Mouse (Mus musculus) gastrocnemius, postnatal 36 days (tissue): ENCODE data around the gene Rmdn2. TPM values are rescaled to one million over a fixed set of nuclear protein-coding genes. Genes with fewer than 3 reads are reported as not detected.
A peak's percentile ranks its signal among the peaks of the same experiment; 100 is the strongest.

ENCODE experiments used
- DNase-seq, 2 experiments: peaks; one replicate each; pipeline ENCODE4 v3.0.0; 2022
- intact Hi-C: fragments of 180-260 bp; cut with DNase I; formaldehyde crosslinking; loops from one replicate; pipeline ENCODE4 v1.15.1; 2025
- long read RNA-seq, 2 experiments: library from polyadenylated mRNA; stranded (forward); transcript quantifications; one replicate each; pipeline ENCODE4 v2.0.0; 2021
- total RNA-seq, 2 experiments: library from RNA; stranded (reverse); gene quantifications; 2 replicates each; pipeline ENCODE4 v1.2.3; 2021

The Rmdn2 gene
- total RNA-seq, result 10 to 100 TPM in 1 of 2 experiments, 1 to 10 TPM in 1; 8.4 to 10.1 TPM
- long read RNA-seq, experiment 1, partial matches to known transcripts, result 0 of 11 reads
- long read RNA-seq, experiment 1, other reads (novel, unspliced or antisense), result 10 of 11 reads
- long read RNA-seq, experiment 2, partial matches to known transcripts, result 0 of 10 reads
- long read RNA-seq, experiment 2, other reads (novel, unspliced or antisense), result 9 of 10 reads

DNA sequence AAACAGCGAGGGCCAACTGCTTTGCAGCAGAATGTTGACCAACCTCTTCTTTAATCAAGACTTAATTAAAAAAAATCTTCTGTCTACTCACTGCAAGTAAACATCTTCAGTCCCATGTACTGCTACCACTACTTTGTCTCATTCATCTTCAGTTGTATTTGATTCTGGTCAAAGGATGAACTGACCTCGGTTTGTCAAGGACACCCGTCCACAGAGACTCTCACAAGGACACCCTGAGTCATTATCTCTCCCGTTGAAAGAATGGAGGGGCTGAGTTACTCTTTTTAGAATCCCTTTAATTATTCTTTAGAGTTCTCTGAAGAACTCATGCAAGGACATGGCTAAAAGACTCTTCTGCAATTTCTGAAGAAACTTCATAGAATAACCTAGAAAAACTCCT, at the start of gene Rmdn2:
Gene Rmdn2 (plus strand): TSS at position 319 of the 400 bp plus-strand sequence.
- no peak for DNase-seq
- intact Hi-C loops, result no loop called here

- intact Hi-C loops, result no loop called here
- DNase-seq, result no peak
Measured at GRCm38 (mm10) chr17:79563067-79563620, 48.5 kb upstream of the Rmdn2 start.

- DNase-seq, result no peak
- intact Hi-C loops, result no loop called here
Measured at GRCm38 (mm10) chr17:79563721-79564120, 47.9 kb upstream of the Rmdn2 start.

DNA sequence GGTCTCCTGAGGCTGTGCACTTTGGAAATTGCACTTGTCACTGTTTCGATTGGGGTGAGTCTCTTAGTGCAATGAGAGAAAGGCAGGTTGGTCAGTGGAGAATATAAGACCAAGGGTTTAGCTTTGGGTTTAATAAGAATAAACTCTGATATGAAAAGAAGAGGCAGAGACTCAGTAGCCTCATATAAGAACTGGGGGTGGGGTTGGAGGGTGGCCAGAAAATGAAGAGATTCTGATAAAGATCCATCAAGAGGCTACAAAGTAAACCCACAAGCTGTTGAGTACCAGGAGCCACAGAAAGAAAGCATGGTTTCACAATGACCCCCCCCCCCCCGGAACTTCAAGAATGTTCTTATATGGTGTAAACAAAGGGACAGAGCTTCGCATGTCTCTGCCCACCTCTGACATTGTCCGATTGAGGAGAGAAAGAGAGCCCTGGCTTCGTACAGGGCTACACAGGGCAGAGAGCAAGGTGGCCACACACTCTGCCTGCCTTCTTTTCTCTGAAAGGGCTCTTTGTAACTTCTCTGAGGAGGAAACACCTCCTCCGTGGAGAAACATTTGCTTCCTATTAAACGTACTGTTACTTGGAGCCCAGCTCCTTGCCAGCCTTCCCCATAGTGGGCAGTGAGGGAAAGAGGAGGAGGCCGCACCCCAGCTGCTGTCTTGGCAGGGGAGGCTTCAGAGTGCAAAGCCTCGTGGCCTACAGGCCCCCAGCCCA, 46.3 kb upstream of the Rmdn2 start:
- no peak for DNase-seq
- intact Hi-C loops, result no loop called here

DNA sequence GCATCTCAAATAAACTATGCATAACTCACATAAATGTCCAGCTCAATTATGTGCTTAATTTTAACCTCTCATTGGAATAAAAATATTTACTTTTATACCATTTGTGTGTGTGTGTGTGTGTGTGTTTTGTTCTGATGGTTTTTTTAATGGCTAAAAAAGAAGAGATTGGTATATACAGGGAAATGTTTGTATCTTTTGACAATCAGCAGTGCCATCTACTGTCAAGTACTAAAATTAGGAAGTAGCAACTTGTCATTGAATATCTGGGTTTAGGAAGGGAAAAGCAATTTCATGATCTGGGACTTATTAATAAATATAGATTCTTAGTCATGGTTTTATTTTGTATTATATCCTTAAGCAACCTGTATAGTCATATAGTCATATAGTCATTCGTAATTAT, 43.3 kb upstream of the Rmdn2 start:
- intact Hi-C loops, result no loop called here
- DNase-seq, result no peak

DNA sequence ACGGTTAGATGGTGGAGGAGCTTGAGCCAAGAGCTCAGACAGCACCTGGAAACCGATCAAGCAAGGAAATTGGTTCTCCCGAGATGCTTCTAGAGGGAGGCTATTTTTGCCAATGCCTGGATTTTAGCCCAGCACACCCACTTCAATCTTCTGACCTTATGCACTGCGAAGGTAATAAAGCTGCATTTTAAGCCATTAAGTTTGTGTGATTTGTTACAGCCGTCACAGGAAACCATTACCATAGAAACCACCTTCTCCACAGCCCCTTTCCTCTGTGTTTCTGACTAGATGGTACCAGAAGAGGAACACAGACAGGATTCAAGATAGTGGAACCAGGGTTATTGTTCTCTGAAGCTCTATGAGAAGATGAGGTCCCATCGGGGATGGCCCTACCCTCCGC, 33.3 kb upstream of the Rmdn2 start:
- DNase-seq, result no peak
- intact Hi-C loops, result loop anchor here (10.0 kb wide), 1 partner anchor 284 kb away; no protein-coding TSS in a partner anchor

DNA sequence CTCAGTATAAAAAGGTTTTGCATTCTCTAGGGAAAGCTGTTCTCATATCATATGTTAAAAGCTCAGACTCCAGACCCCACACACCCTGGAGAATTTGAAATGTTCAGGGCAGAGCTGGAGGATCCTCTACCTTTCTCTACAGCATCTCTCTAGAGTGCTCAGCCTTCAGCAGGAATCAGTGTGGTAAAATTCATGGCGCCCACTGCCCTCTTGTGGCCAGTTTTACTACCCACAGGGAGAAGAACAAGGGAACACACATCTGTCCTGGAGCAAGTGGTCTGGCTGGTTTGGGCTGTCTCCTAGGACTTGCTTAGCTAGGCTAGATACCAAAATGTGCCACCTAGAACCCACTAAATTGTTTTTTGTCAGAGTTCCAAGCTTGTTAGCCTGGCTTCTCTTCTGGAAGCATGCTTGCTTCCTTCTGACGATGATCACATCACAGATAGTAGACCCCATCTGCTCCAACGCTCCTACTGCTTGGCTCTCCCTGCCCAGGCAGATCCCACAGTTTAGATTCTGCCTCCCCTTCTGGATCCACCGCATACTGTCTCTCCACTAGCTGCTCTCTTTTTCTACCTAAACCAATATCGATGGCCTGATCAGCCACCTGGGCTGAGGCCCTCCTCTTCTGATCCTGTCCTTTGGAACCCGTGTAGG, 31.3 kb upstream of the Rmdn2 start:
- peak; percentile 41 to 52 for DNase-seq
- intact Hi-C loops, result loop anchor here (1.0 kb wide), 1 partner anchor 470 kb away; no protein-coding TSS in a partner anchor

GRCm38 (mm10) chr17:79583466-79583865, 28.2 kb upstream of the Rmdn2 start:
- no peak for DNase-seq
- intact Hi-C loops, result no loop called here

DNA sequence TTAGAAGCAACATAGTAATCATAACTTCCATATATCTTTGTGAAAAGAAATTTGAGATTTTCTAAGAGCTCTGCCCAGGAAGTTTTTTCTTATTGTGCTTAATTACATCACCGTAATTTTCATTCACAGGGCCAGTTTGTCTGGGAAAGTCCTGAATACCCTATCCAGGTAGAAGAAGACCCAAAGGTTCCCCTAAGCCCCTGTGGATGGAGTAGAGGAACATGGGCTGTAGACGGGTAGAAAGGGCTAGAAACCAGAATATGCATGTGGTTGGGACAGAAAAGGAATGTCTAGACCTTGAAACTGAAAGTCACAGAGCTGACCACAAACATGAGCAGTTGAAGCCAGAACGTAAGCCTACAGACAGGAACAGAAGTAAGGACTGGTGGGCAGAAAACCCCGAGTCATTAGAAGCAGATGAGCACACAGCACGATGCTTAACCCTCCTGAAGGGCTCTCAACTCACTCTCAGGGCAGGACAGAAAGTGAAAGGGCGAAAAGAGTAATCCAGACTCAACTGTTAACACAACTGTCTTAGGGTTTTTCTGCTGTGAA, 27.3 kb upstream of the Rmdn2 start:
- intact Hi-C loops, result no loop called here
- DNase-seq, result no peak

GRCm38 (mm10) chr17:79589913-79590312, 21.8 kb upstream of the Rmdn2 start:
- DNase-seq, result no peak
- intact Hi-C loops, result no loop called here

- intact Hi-C loops, result no loop called here
- no peak for DNase-seq
Measured at GRCm38 (mm10) chr17:79595996-79596395, 15.7 kb upstream of the Rmdn2 start.

GRCm38 (mm10) chr17:79598151-79598550, 13.5 kb upstream of the Rmdn2 start:
- intact Hi-C loops, result no loop called here
- no peak for DNase-seq

DNA sequence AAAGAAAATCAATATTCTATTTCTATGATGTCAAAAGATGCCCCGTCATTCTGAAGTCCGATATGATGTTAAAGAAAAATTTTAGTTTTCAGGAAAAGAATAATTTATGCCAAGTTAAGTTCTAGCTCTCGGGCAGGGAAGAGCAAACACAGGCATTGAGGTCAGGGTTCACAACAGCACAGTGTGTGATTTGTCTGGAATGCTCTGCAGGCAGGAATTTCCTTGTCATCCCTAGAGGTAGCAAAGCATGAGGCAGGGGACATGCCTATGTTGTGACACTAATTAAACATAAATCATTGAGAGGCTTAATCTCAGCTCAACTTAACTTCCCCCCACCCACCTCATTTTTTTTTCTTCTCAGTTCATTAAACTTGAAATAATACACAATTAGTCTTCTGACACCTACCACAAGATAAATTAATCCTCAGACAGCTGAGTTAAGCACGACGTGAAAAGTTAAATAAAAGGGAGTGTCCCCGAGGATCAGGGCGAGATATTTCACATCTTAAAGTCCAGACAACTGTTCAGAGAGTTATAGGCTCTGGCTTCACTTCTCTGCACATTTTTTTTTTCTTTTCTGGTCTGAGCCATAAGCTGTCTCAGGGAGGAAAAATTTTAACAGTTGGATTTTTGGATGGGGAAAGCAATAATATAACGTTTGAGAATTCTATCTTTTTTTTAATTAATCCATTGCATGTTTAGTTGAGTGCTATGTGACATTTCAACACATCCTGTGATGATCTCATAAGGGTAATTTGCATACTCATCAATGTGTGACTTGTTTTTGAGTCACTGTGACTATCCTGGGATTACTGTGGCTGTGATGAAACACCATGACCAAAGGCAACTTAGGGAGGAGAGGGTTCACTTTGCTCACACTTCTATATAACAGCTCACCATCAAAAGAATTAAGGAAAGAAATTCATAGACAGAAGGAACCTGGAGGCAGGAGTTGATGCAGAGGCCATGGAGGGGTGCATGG, 12.8 kb upstream of the Rmdn2 start:
- DNase-seq, result no peak

DNA sequence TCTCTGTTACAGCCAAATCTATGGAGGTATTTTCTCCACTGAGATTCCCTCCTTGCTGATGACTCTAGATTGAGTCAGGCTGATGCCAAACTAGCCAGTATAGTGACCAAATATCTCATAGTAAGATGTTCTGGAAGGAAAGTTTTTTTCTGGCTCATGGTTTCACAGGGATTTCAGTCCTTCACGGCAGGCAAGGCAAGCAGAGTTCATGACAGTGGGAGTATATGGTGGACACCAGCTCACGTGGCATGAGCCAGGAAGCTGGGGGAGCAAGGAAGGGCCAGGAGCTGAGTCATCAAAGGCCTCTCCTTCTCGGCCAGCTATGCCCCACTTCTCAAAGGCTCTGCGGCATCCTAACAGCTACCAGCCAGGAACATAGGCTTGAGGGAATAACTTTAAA, 11.6 kb upstream of the Rmdn2 start:
- intact Hi-C loops, result no loop called here

More for the DNA sequence above, 12.8 kb upstream of the Rmdn2 start:
- intact Hi-C loops, result no loop called here

DNA sequence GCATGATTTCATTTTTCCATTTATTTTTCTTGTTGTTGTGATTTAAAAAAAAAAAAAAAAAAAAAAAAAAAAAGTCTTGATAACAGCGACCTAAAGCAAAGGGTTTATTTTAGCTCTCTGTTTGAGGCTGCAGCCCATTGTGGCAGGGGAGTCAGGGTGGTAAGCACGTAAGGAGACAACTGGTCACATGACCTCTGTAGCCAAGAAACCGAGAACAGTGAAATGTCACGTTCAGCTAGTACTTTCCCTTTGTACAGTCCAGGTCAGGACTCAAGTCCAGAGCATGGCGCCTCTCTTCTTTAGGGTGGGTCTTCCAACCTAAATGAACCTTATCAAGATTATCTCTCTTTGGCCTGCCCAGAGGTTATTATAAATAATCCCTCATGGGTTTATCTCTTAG, 9.3 kb upstream of the Rmdn2 start:
- DNase-seq, result no peak
- intact Hi-C loops, result no loop called here

More for the DNA sequence above, 11.6 kb upstream of the Rmdn2 start:
- no peak for DNase-seq

DNA sequence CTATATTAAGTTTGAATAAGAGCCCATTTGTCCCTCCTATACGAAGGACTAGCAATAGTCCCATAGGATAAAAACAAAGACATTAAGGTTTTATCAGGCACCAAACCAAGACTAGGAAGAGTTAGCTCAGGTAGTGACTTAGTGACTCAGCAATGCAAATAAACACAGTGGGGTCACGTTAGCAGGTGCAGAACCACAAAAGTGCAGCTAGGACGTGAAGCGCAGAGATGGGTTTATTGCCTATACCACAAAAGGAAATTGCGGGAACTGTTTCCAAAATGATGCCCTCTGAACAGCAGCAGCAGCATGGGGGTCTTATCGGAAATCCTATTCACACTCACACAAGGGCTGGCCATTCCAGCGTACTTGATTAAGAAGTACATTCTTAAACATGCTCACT, 8.2 kb upstream of the Rmdn2 start:
- intact Hi-C loops, result no loop called here
- no peak for DNase-seq

- intact Hi-C loops, result no loop called here
- no peak for DNase-seq
Measured at GRCm38 (mm10) chr17:79605794-79606193, 5.9 kb upstream of the Rmdn2 start.

DNA sequence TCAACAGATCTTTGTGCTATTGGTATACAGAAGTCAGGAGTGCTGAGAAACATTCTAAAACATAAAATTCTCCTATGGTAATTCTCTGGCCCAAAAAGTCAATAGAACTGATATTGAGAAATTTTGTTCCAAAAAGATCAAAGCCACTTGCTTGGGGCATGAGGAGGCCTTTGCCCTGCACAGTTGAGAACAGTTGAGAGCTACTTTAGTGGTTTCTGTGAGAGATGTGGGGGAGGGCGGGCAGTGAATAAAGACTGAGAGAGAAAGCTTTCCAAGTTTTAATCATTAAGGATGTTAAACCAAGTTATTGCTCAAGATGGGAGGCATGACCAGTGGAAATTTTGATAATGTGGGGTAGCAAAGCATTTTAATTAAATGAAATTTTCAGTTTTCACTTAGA, 2.0 kb upstream of the Rmdn2 start:
- no peak for DNase-seq

DNA sequence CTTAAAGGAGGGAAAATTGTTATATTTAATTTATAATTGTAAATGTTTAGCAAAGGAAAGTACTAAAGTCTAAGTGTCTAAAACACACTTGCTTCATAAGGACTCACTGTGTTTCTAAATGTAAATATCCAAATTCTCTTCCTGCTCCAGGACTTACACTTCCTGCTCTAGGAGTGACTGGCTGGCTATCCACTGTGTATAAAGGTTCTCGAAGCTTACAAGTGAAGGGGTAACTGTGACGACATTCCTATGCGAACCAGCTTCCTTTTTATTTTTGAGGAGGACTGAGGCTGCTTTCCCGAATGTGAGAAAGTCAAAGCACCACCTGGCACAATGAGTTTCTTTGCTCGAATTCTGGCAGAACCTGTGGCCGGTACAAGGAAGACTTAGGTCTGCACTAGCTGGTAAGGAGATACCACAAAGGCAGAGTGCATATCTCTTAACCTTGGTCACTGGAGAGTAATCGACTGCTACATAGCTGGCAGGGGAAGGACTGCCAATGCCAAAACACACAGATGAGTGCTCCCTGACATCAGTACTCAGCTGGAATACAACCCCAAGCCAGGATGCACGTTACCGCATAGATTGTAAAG, 1.4 kb upstream of the Rmdn2 start:
- intact Hi-C loops, result no loop called here
- DNase-seq, result no peak

More for the DNA sequence above, 2.0 kb upstream of the Rmdn2 start:
- intact Hi-C loops, result no loop called here
